Mouse (Mus musculus) megakaryocyte progenitor cell, adult 5-6 weeks (primary cell): ENCODE data around the gene Gapdh. TPM values are rescaled to one million over a fixed set of nuclear protein-coding genes. Genes with fewer than 3 reads are reported as not detected.
"Not testable (repeated sequence)": the region's sequence is repeated elsewhere in the genome, so short reads cannot be mapped to it uniquely, and the experiment has no call there.

ENCODE experiments used
- ATAC-seq: replicated peaks from 2 replicates; pipeline ENCODE4 v1.8.0; 2016; ENCODE audit warnings: mild to moderate bottlenecking, moderate TSS enrichment, inconsistent platforms; ENCODE audit not compliant: poor library complexity
- total RNA-seq, 2 experiments: library from RNA; stranded (forward) in 1 of 2; stranded (reverse) in 1 of 2; fragments of 157-497, 149-512 nt in 1 of 2; fragments of 200-1000 nt in 1 of 2; gene quantifications; 2 replicates each; pipeline versions ENCODE4 v1.2.3 to v1.2.4; 2015 to 2017

The Gapdh gene
- total RNA-seq, 2 experiments from 2014 or later = 1,569 to 3,979 TPM

DNA sequence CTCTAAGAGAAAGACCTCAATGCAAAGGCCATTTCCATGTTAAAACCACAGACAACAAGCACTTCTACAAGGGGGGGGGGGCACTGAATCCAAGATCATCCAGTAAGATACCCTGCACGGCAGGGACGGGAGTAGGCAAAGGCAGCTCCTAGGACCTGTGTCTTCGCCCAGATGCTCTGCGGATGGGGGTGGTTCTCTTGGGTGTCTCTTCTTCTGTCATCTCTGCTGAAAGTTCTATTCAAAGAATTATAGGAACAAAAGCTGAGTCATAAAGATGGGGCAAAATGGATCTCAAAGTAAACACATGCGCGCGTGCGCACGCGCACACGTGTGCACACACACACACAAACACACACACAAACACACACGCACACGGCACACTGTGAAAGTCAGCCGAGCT is 1.8 kb upstream of the Gapdh start:
- no peak for ATAC-seq

GRCm38 (mm10) chr6:125166861-125167650 is 789 bp upstream of the Gapdh start:
- 0 out of 2 replicates have a peak, but pooled peaks have one; percentile 3 for ATAC-seq

DNA sequence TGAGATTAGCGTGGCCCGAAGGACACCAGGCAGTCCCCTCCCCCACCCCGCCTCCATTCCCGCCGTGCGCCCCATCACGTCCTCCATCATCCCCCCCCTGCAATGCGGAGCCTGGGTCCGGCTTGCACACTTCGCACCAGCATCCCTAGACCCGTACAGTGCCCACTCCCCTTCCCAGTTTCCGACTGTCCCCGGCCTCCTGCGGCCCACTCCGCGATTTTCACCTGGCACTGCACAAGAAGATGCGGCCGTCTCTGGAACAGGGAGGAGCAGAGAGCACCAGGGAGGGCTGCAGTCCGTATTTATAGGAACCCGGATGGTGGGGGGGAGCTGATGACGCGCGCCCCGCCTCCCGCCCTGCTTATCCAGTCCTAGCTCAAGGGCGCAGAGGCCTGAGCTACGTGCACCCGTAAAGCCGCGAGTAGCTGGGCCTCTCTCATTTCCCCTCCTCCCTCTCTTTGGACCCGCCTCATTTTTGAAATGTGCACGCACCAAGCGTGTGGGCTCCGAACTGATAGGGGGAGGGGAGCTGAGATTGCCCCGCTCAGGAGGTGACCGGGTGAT is 857 bp downstream of the Gapdh start:
- ATAC-seq = peak; percentile 69

GRCm38 (mm10) chr6:125164672-125165327 is 1.5 kb downstream of the Gapdh start:
- peak; percentile 24 for ATAC-seq

- no peak for ATAC-seq
These were observed 2.2 kb downstream of the Gapdh start for GRCm38 (mm10) chr6:125163801-125164657.

DNA sequence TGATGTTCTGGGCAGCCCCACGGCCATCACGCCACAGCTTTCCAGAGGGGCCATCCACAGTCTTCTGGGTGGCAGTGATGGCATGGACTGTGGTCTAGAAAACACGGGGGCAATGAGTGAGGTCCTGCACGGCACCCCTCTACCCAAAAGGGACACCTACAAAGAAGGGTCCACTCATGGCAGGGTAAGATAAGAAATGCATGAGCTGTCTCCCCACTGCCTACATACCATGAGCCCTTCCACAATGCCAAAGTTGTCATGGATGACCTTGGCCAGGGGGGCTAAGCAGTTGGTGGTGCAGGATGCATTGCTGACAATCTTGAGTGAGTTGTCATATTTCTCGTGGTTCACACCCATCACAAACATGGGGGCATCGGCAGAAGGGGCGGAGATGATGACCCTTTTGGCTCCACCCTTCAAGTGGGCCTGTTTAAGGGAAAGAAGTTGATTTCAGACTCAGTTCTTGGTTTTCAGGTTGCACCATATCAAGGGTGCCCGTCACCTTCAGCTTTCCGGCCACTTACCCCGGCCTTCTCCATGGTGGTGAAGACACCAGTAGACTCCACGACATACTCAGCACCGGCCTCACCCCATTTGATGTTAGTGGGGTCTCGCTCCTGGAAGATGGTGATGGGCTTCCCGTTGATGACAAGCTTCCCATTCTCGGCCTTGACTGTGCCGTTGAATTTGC is 3.5 kb downstream of the Gapdh start:
- ATAC-seq = not testable (repeated sequence)

DNA sequence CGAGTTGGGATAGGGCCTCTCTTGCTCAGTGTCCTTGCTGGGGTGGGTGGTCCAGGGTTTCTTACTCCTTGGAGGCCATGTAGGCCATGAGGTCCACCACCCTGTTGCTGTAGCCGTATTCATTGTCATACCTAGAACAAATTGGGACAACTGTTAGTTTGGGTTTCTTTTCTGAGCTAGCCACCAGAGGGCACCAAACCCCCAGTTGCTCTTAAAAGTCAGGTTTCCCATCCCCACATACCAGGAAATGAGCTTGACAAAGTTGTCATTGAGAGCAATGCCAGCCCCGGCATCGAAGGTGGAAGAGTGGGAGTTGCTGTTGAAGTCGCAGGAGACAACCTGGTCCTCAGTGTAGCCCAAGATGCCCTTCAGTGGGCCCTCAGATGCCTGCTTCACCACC is 4.3 kb downstream of the Gapdh start:
- not testable (repeated sequence) for ATAC-seq

DNA sequence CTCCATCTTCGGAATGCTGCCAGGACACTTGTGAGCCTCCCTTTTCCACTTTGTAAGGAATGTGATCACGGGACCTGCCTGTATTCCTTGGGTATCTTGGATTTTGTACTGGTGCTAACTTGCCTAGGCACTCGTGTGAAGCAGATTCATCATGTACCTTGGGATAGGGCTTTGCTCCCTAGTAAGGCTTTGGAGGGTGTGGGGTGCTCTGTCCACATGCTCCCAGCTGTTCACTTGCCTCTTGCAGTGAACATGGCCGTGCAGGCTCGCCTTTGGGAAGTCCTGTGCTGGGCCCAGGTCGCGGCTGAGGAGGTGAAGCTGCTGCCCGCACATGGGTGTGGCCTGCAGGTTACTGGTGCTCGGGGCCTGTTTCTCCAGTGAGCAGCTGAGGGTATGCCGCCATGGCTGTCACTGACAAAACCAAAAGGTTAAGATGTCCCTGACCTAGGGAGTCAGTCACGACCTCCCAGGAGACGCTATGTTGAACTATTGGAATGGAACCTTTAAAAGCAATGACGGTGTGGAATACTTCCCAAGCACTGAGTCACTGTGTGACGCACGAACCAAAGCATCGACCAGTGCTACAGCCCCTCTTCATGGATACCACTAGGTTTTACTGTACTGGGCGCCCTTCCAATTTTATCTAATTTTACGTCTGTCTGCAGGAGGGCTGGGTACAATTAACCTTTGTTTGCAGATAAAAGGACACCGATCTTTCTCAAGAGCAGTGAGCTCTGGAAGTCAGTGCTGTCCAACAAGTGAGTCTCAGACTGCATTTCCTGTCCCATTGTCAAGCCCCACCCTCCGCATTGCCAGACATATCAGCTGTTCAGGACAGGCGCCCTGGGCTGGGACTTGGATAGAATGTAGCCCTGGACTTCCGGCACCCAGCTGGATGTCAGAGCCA is 5.2 kb downstream of the Gapdh start:
- no peak for ATAC-seq

DNA sequence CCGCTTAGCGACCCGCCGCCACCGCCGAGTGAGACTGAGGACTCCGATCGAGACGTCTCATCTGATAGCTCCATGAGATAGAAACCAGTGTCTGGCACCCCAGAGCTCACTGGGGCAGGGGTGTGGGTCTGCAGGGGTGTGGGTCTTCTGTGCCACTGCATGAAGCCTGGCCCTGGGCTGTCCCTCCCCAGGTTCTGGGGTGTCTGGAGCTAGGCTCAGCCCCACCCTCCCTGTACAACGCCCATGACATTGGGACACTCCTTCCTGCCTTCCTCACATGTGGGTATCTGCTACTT is 5.8 kb downstream of the Gapdh start:
- no peak for ATAC-seq

GRCm38 (mm10) chr6:125159773-125160557 is 6.3 kb downstream of the Gapdh start:
- no peak for ATAC-seq

GRCm38 (mm10) chr6:125158944-125159492 is 7.2 kb downstream of the Gapdh start:
- ATAC-seq = no peak

GRCm38 (mm10) chr6:125156903-125157614 is 9.2 kb downstream of the Gapdh start:
- ATAC-seq = no peak

DNA sequence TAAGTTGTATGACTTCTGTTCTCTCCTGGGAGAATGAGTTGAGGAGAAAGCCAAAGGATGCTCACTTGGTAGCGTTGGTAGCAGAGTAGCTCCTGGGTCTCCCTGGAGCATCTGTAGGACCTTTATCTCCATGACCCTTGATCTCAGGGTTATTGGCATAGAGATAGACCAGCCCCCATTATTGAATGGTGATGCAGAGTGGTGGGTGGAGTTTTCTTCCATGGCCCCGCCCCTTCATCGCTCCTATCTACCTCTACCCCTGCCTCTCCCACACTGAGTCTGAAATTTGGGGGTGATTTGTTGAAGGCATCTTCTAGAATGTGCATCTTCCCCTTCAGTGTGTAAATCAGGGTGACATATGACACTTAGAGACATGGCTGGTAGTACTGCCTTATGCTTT is 9.8 kb downstream of the Gapdh start:
- ATAC-seq = no peak

- ATAC-seq = 0 out of 2 replicates have a peak, but pooled peaks have one; percentile 16
These were observed 11.0 kb downstream of the Gapdh start for GRCm38 (mm10) chr6:125155262-125155661.

GRCm38 (mm10) chr6:125154550-125154949 is 11.7 kb downstream of the Gapdh start:
- ATAC-seq = peak; percentile 47

DNA sequence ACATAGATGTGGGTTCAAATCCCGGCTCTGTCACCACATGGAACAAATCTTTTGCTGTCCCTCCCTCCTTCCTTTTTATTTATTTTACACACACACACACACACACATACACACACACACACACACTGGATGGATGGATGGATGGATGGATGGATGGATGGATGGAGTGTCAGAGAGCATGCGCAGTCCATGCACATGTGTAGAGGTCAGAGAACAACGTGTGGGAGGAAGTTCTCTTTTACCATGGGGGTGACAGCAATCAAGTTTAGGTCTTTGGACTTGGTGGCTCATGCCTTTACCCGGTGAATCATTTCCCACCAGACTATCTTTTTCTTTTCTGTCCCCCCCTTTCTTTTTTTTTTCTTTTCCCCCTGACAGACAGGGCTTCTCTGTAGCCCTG is 12.6 kb downstream of the Gapdh start:
- no peak for ATAC-seq

- ATAC-seq = no peak
These were observed 13.3 kb downstream of the Gapdh start for GRCm38 (mm10) chr6:125153018-125153389.
